Mouse (Mus musculus): ENCODE results near the gene Ccdc171. TPM values are rescaled to one million over a fixed set of nuclear protein-coding genes. Genes with fewer than 3 reads are reported as not detected.
"Not testable (repeated sequence)": the region's sequence is repeated elsewhere in the genome, so short reads cannot be mapped to it uniquely, and the experiment has no call there.

The Ccdc171 gene
- polyA plus RNA-seq, 1 experiment from 2014 or later = 1.4 TPM

GRCm38 (mm10) chr4:83512217-83512616 lies 13.1 kb upstream of the Ccdc171 start:
- Histone ChIP-seq H3K4me3 (ENCODE audit: low read depth, low read length) (no peak overlapping the region), H3K27me3 (ENCODE audit: control insufficient read depth, insufficient read depth, low read length) (no peaks in the 10 kb centered on the region), H3K4me1 (replicated peaks; ENCODE audit: control insufficient read depth, insufficient read depth) (no peaks in the 10 kb centered on the region), H3K4me2 (replicated peaks; ENCODE audit: low read depth) (no peak overlapping the region), H3K27ac (replicated peaks) (no peak overlapping the region), H3K36me3 (ENCODE audit: control insufficient read depth, insufficient read depth, low read length) (no peaks in the 10 kb centered on the region), H3K9me3 (ENCODE audit: control insufficient read depth, low read length) (no peaks in the 10 kb centered on the region), H3K9ac (ENCODE audit: low read length) (no peak overlapping the region)
- ATAC-seq (ENCODE audit: low FRiP score, low TSS enrichment) = no peak
- DNase-seq (ENCODE audit: low spot score) = no peak
- no peak for TF ChIP-seq EP300 (optimal IDR thresholded peaks at IDR 0.05)
- no peak for TF ChIP-seq CTCF (IDR thresholded peaks at IDR 0.05; ENCODE audit: low read depth)
- WGBS = 83% methylated on average over 3 of the region's 3 CpGs

DNA sequence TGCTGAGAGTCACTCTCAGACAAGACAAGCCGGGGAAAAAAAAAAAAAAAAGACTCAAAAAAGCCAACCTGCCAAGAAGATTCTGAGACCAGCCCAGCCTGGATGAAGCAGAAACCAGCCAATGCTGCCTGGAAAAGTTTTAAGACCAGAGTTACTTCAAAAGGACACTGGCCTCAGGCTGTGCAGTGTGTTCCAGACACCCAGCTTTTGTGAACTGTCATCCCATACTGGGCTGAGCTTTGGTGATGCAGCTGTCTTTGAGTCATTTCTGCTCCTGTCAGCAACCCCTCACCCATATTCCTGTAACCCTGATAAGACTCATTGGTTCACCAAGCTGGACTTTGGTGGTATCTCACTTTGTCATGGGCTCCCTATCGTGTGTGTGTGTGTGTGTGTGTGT lies 12.7 kb upstream of the Ccdc171 start:
- WGBS = 62% methylated on average over 2 of the region's 2 CpGs
- H3K9ac ChIP-seq (ENCODE audit: low read length) = no peak overlapping the region
- H3K27me3 ChIP-seq (ENCODE audit: control insufficient read depth, insufficient read depth, low read length) = no peaks in the 10 kb centered on the region
- H3K4me1 ChIP-seq (replicated peaks; ENCODE audit: control insufficient read depth, insufficient read depth) = no peaks in the 10 kb centered on the region
- H3K36me3 ChIP-seq (ENCODE audit: control insufficient read depth, insufficient read depth, low read length) = no peaks in the 10 kb centered on the region
- no peak for DNase-seq (ENCODE audit: low spot score)
- no peak overlapping the region for H3K27ac ChIP-seq (replicated peaks)
- ATAC-seq (ENCODE audit: low FRiP score, low TSS enrichment) = no peak
- no peak overlapping the region for H3K4me2 ChIP-seq (replicated peaks; ENCODE audit: low read depth)
- no peak for TF ChIP-seq EP300 (optimal IDR thresholded peaks at IDR 0.05)
- no peak for TF ChIP-seq CTCF (IDR thresholded peaks at IDR 0.05; ENCODE audit: low read depth)
- H3K4me3 ChIP-seq (ENCODE audit: low read depth, low read length) = no peak overlapping the region
- H3K9me3 ChIP-seq (ENCODE audit: control insufficient read depth, low read length) = no peaks in the 10 kb centered on the region

DNA sequence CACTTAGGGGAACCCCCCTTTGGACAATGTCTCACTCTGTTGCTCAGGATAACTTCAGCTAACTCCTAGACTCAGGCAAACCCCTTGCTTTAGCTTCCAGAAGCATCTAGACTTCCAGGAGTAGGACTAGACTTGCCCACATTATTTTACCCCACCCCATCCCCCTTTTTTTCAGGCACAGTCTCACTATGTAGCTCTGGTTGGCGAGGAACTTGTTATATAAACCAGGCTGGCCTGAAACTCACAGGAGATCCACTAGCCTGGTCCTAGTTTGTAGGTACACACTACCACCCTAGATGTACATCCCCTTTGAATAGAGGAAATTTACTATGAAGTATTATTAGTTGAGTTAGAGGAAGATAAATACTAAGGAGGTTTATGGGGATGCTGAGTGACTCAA lies 11.2 kb upstream of the Ccdc171 start:
- no peak overlapping the region for H3K4me2 ChIP-seq (replicated peaks; ENCODE audit: low read depth)
- H3K9ac ChIP-seq (ENCODE audit: low read length) = no peak overlapping the region
- H3K27ac ChIP-seq (replicated peaks) = no peak overlapping the region
- H3K27me3 ChIP-seq (ENCODE audit: control insufficient read depth, insufficient read depth, low read length) = no peaks in the 10 kb centered on the region
- no peak for DNase-seq (ENCODE audit: low spot score)
- H3K4me1 ChIP-seq (replicated peaks; ENCODE audit: control insufficient read depth, insufficient read depth) = no peaks in the 10 kb centered on the region
- no peak for ATAC-seq (ENCODE audit: low FRiP score, low TSS enrichment)
- 80% methylated on average over 1 of the region's 1 CpGs for WGBS
- TF ChIP-seq EP300 (optimal IDR thresholded peaks at IDR 0.05) (no peak), CTCF (IDR thresholded peaks at IDR 0.05; ENCODE audit: low read depth) (no peak)
- H3K4me3 ChIP-seq (ENCODE audit: low read depth, low read length) = no peak overlapping the region
- H3K36me3 ChIP-seq (ENCODE audit: control insufficient read depth, insufficient read depth, low read length) = no peaks in the 10 kb centered on the region
- no peaks in the 10 kb centered on the region for H3K9me3 ChIP-seq (ENCODE audit: control insufficient read depth, low read length)

DNA sequence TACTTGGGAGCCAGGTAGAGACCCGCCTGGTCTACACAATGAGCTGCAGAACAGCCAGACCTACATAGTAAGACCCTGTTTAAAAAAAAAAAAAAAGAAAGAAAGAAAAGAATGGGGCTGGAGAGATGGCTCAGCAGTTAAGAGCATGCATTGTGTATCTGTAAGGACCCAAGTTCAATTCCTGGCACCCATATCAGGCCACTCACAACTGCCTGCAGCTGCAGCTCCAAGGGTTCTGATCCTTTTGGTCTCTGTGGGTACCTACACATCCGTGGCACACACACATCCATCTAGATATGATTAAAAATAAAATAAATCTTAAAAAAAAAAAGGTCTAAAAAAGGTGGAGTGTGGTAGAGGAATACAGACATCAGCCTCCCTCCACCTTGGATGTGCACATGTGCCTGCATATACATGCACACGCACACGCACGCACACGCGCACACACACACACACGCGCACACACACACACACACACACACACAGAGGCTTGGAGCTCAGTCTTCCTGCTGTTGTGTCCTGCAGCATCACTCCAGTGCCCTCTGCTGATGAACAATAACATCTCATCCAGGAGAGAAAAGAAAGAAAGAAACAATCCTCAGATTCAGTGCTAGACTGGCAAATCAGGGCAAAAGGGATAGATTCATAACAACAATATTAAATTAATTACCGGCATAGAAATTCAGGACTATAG lies 10.2 kb upstream of the Ccdc171 start:
- no peak overlapping the region for H3K27ac ChIP-seq (replicated peaks)
- DNase-seq (ENCODE audit: low spot score) = no peak
- H3K9me3 ChIP-seq (ENCODE audit: control insufficient read depth, low read length) = no peaks in the 10 kb centered on the region
- H3K27me3 ChIP-seq (ENCODE audit: control insufficient read depth, insufficient read depth, low read length) = no peaks in the 10 kb centered on the region
- TF ChIP-seq EP300 (optimal IDR thresholded peaks at IDR 0.05) = no peak
- TF ChIP-seq CTCF (IDR thresholded peaks at IDR 0.05; ENCODE audit: low read depth) = peak; percentile 62
- H3K4me3 ChIP-seq (ENCODE audit: low read depth, low read length) = no peak overlapping the region
- no peak overlapping the region for H3K4me2 ChIP-seq (replicated peaks; ENCODE audit: low read depth)
- WGBS = 86% methylated on average over 10 of the region's 10 CpGs
- no peak overlapping the region for H3K9ac ChIP-seq (ENCODE audit: low read length)
- H3K36me3 ChIP-seq (ENCODE audit: control insufficient read depth, insufficient read depth, low read length) = no peaks in the 10 kb centered on the region
- no peak for ATAC-seq (ENCODE audit: low FRiP score, low TSS enrichment)
- H3K4me1 ChIP-seq (replicated peaks; ENCODE audit: control insufficient read depth, insufficient read depth) = no peaks in the 10 kb centered on the region

DNA sequence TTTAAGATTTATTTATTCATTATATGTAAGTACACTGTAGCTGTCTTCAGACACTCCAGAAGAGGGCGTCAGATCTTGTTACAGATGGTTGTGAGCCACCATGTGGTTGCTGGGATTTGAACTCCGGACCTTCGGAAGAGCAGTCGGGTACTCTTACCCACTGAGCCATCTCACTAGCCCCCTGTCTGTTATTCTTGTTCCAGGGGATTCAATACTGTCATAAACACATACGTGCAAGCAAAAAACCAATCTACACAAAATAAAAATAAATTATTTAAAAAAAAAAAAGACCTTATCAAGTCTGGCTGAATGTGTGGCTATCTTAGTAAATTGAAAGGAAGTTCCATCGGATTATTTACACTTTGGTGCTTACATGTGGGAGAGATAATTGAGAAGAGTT lies 9.2 kb upstream of the Ccdc171 start:
- H3K4me1 ChIP-seq (replicated peaks; ENCODE audit: control insufficient read depth, insufficient read depth); H3K36me3 ChIP-seq (ENCODE audit: control insufficient read depth, insufficient read depth, low read length); H3K9me3 ChIP-seq (ENCODE audit: control insufficient read depth, low read length); H3K27me3 ChIP-seq (ENCODE audit: control insufficient read depth, insufficient read depth, low read length); DNase-seq (ENCODE audit: low spot score); ATAC-seq (ENCODE audit: low FRiP score, low TSS enrichment); H3K4me2 ChIP-seq (replicated peaks; ENCODE audit: low read depth); H3K4me3 ChIP-seq (ENCODE audit: low read depth, low read length); H3K9ac ChIP-seq (ENCODE audit: low read length); H3K27ac ChIP-seq (replicated peaks): not testable (repeated sequence)
- WGBS = 91% methylated on average over 5 of the region's 6 CpGs

DNA sequence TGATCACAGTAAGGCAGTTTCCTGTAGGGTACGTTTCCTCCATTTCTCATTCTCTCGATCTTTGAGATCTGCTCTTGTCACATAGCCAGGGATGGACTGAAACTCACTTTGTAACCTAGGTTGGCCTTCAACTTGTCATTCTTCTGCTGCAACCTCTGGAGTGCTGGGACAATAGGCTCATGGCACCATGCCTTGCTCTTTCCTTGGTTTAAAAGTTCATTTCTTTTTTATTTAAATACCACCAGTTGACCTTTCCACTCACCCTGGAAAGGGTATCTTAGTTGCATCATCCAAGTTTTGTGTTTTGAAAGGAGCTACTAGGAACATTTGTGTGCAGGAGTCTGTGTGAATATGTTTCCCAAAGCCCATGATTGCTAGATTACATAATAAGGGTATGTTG lies 6.2 kb upstream of the Ccdc171 start:
- DNase-seq (ENCODE audit: low spot score) (no peak), ATAC-seq (ENCODE audit: low FRiP score, low TSS enrichment) (no peak)
- Histone ChIP-seq H3K9ac (ENCODE audit: low read length) (no peak overlapping the region), H3K36me3 (ENCODE audit: control insufficient read depth, insufficient read depth, low read length) (no peaks in the 10 kb centered on the region), H3K9me3 (ENCODE audit: control insufficient read depth, low read length) (no peaks in the 10 kb centered on the region), H3K4me1 (replicated peaks; ENCODE audit: control insufficient read depth, insufficient read depth) (no peaks in the 10 kb centered on the region), H3K27ac (replicated peaks) (no peak overlapping the region), H3K4me2 (replicated peaks; ENCODE audit: low read depth) (no peak overlapping the region), H3K4me3 (ENCODE audit: low read depth, low read length) (no peak overlapping the region), H3K27me3 (ENCODE audit: control insufficient read depth, insufficient read depth, low read length) (no peaks in the 10 kb centered on the region)
- 71% methylated on average over 2 of the region's 2 CpGs for WGBS
- TF ChIP-seq EP300 (optimal IDR thresholded peaks at IDR 0.05) (no peak), CTCF (IDR thresholded peaks at IDR 0.05; ENCODE audit: low read depth) (no peak)
